Mouse (Mus musculus) megakaryocyte-erythroid progenitor cell, adult 5 weeks (primary cell): ENCODE results near the gene Myh10. TPM values are rescaled to one million over a fixed set of nuclear protein-coding genes. Genes with fewer than 3 reads are reported as not detected.

Experiments
- polyA plus RNA-seq: library from polyadenylated mRNA; stranded (reverse); fragments of >175 nt; gene quantifications from 2 replicates; pipeline ENCODE4 v1.2.3, GENCODE M21; 2012

Gene Myh10
- 14.7 and 17.3 TPM in 2 replicates for polyA plus RNA-seq

GRCm38 (mm10) chr11:68691321-68692009, at the start of gene Myh10:
TSS of gene Myh10 (plus strand) at chr11:68691559.

Other genes starting within 250 kb of the Myh10 start
- gene Pik3r6, start 188.5 kb upstream of the Myh10 start, polyA plus RNA-seq = 2.5 and 6.7 TPM in 2 replicates
- gene Mfsd6l, start 135.4 kb upstream of the Myh10 start, polyA plus RNA-seq = 0.24 and 0.29 TPM in 2 replicates
- not detected in 2 replicates for gene Ccdc42, start 104.5 kb upstream of the Myh10 start, polyA plus RNA-seq
- 45.0 and 50.0 TPM in 2 replicates for gene Ndel1, start 180.3 kb downstream of the Myh10 start, polyA plus RNA-seq
- gene Rnf222, start 197.0 kb downstream of the Myh10 start, polyA plus RNA-seq = 0.03 TPM in 2 replicates
- 275 and 292 TPM in 2 replicates for gene Rpl26, start 210.0 kb downstream of the Myh10 start, polyA plus RNA-seq
- not detected in 2 replicates for gene Odf4, start 235.5 kb downstream of the Myh10 start, polyA plus RNA-seq